Mouse (Mus musculus): Measurements from ENCODE around the gene Tmem198b.

- no peak for TF ChIP-seq CTCF (IDR thresholded peaks at IDR 0.05; ENCODE audit: low read depth)
- no peak for TF ChIP-seq EP300 (IDR thresholded peaks at IDR 0.05; ENCODE audit: low read depth)
Observed at GRCm38 (mm10) chr10:128806086-128806485, 1.9 kb upstream of the Tmem198b start.

All from liver, postnatal 0 days (tissue).